Mouse (Mus musculus): ENCODE measurements around the gene Gm19684. TPM values are rescaled to one million over a fixed set of nuclear protein-coding genes. Genes with fewer than 3 reads are reported as not detected.
A peak's percentile ranks its signal among the peaks of the same experiment; 100 is the strongest.
"Not testable (repeated sequence)": the region's sequence is repeated elsewhere in the genome, so short reads cannot be mapped to it uniquely, and the experiment has no call there.

Gene Gm19684
- not detected in 2 replicates for polyA plus RNA-seq (2016; fragmentation: Nextera tagmentation; extraction: Ambion mirVana)

DNA sequence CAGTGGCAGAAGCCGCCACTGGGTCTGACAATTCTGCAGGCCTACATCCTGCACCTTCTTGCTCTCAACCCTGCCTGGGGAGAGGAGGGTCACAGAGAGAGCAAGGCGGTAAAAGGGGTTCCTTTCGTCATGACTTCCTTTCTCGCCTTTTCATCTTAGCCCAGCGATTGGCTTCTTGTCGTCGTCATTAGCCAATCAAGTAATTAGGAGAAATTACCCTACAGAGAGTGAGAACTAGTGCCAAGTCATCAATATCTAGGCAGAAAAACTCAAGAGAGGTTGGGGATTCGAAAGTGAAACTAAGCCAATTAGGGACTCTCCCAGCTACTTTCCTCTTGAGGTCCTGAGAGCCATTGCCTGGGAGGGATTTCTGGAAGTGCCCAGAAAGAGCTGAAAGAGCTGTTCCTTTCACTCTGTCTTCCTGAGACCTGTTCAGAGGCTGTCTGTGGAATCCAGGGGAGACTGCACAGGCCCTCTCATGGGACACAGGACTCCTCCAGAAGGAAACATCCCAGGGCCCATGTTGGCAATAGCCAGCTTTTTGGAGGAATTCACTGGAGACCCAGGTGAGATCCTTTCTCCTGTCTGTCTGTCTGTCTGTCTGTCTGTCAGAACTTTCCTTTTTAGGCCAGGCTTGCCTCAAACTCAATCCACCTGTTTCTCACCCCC, at the start of gene Gm19684:
Gene Gm19684, plus strand, starts transcription at position 327 of the 669 bp plus-strand sequence.
- not testable (repeated sequence) for H3K9ac ChIP-seq (replicated peaks); H3K27ac ChIP-seq; H3K9me3 ChIP-seq; H3K4me1 ChIP-seq (replicated peaks); ATAC-seq (ENCODE audit: insufficient number of reproducible peaks, insufficient read depth, low FRiP score, low TSS enrichment, low read depth); H3K36me3 ChIP-seq
- Histone ChIP-seq H3K4me2 (peak within 1 kb of the TSS; percentile 21; the same call in 1 of the 2 replicates), H3K27me3 (peaks cover 51% of the 10 kb centered on the region), H3K4me3 (replicated peaks) (0 out of 2 replicates have a peak within 1 kb of the TSS, but pooled peaks have one; percentile 4)
- WGBS = 3% methylated on average over 8 of the region's 8 CpGs

DNA sequence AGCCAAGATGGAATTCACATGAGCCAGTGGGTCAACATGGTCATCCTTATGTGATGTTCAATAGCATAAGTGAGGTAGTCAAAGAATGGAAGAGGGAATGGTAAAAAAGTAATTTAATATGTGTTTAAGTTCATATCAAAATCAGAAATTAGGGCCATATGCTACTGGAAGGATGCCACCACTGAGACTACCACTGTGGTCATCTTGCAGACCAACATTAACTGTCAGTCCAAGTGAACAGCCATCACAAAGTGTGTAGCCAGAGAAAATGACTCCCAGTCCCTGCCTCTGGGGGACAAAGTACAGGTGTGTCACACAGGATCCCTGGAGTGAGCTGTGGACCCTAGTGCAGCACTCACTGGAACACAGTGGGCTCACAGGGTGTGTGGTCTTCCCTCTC, 39.6 kb upstream of the Gm19684 start:
- H3K27me3 ChIP-seq = peaks cover 50% of the 10 kb centered on the region
- H3K36me3 ChIP-seq; H3K4me2 ChIP-seq; H3K4me1 ChIP-seq (replicated peaks); H3K9ac ChIP-seq (replicated peaks); H3K27ac ChIP-seq; H3K4me3 ChIP-seq (replicated peaks); ATAC-seq (ENCODE audit: insufficient number of reproducible peaks, insufficient read depth, low FRiP score, low TSS enrichment, low read depth); H3K9me3 ChIP-seq: not testable (repeated sequence)

DNA sequence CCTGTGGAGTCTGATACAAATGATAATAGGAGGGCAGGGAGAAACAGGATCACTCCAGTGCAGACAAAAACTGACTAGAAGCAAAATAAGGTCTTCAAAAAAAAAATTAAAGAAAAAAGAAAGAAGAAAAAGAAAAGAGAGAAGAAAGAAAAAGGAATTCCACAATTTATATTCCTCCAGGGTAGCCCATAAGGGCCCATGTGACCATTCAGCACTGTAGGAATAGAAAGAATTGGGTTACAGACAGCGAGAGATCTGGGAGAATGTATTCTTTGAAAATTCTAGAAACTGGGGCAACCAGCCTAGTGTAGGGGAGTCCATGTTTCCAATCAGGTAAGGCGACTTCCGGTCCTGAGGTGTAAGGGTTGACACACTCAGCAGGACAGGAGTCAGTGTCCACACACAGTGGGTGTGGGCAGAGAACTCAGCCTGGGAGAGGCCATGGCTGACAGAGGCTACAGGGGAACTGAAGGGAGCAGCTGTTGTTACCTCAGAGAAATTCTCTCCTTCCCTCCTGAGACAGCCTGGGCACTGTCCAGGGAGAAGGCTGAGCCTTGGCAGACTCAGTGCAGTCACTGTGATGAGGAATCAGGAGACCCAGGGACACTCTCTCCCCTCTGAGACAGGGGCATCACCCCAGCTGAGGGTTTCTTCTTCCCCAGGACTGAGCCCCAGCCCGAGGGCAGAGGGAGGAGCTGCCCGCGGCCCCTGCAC, 38.8 kb upstream of the Gm19684 start:
- H3K4me2 ChIP-seq = peak overlapping the region; percentile 94
- H3K27me3 ChIP-seq = peaks cover 50% of the 10 kb centered on the region
- WGBS = 25% methylated on average over 6 of the region's 6 CpGs
- not testable (repeated sequence) for ATAC-seq (ENCODE audit: insufficient number of reproducible peaks, insufficient read depth, low FRiP score, low TSS enrichment, low read depth); H3K9me3 ChIP-seq; H3K4me1 ChIP-seq (replicated peaks); H3K9ac ChIP-seq (replicated peaks); H3K27ac ChIP-seq; H3K36me3 ChIP-seq
- peak overlapping the region; percentile 52 for H3K4me3 ChIP-seq (replicated peaks)

DNA sequence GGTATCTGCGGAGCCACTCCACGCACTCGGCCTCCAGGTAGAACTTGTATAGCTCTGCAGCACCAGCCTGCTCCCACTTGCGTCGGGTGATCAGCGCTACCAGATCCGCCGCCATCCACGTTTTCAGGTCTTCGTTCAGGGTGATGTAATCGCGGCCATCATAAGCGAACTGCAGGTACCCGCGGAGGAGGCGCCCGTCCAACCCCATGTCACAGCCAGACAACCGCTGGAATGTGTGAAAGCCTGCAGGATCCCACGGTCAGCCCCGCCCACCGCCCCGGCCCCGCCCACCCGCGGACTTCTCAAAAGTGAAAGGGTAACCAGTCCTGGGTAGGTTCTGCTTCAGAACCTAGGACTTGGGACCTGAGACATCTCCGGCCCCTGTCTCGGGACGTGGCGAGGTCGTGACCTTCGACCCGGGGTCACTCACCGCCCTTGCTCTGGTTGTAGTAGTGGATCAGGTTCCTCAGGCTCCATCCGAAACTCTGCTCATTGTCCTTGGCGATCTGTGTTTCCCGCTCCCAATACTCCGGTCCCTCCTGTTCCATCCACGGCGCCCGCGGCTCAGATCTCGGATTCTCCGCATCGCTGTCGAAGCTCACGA, 38.1 kb upstream of the Gm19684 start:
- H3K4me1 ChIP-seq (replicated peaks) = peaks cover 4% of the 10 kb centered on the region; the same call in 1 of the 2 replicates
- H3K9ac ChIP-seq (replicated peaks) = peak overlapping the region; percentile 52
- H3K27me3 ChIP-seq = peaks cover 50% of the 10 kb centered on the region
- peak overlapping the region; percentile 94 for H3K4me2 ChIP-seq
- 1% methylated on average over 46 of the region's 46 CpGs for WGBS
- no peaks in the 10 kb centered on the region for H3K36me3 ChIP-seq
- peak overlapping the region; percentile 52 for H3K4me3 ChIP-seq (replicated peaks)
- no peak overlapping the region for H3K27ac ChIP-seq
- ATAC-seq (ENCODE audit: insufficient number of reproducible peaks, insufficient read depth, low FRiP score, low TSS enrichment, low read depth) = peak; percentile 81
- no peaks in the 10 kb centered on the region for H3K9me3 ChIP-seq

DNA sequence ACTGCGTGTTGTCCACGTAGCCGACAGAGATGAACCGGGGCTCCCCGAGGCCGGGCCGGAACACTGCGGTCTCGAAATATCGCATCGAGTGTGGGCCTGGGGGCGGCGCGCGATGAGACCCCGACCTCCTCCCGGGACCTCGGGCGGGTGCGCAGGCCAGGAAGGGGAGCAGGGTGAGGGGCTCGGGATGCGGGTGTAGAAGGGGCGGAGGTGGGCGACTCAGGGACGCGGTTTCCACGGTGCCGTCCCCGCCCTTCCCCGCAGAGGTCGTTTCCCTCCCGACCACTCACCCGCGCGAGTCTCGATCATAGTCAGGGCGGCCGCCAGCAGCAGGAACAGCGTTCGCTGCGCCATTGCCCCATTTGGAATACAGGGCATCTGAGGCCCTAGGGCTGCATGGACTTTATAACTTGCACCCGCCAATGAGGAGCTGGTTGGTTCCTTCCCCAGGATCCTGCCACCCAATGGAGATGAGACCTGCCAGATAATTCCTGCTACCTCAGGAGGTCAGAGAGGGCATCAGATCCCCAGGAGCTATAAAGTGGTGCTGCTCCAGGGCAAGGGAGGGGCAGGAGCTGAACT, 37.5 kb upstream of the Gm19684 start:
- Histone ChIP-seq H3K27ac (no peak overlapping the region), H3K9me3 (no peaks in the 10 kb centered on the region), H3K4me2 (peak overlapping the region; percentile 94), H3K4me3 (replicated peaks) (peak overlapping the region; percentile 52), H3K9ac (replicated peaks) (peak overlapping the region; percentile 52), H3K36me3 (no peaks in the 10 kb centered on the region), H3K4me1 (replicated peaks) (peaks cover 4% of the 10 kb centered on the region; the same call in 1 of the 2 replicates), H3K27me3 (peaks cover 50% of the 10 kb centered on the region)
- ATAC-seq (ENCODE audit: insufficient number of reproducible peaks, insufficient read depth, low FRiP score, low TSS enrichment, low read depth) = 0 out of 2 replicates have a peak, but pooled peaks have one; percentile 20
- 1% methylated on average over 42 of the region's 42 CpGs for WGBS

DNA sequence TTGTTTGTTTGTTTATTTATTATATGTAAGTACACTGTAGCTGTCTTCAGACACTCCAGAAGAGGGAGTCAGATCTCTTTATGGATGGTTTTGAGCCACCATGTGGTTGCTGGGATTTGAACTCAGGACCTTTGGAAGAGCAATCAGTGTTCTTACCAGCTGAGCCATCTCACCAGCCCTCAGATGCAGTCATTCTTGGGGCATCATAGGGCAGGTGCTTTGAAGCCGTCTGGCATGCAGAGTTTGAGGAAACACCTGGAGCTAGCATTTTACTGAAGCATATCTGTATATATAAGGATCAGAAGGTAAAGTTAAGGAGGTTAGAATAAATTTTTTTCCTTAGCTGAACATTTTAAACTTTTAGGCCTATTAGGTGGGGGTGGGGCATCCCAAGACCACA, 35.5 kb upstream of the Gm19684 start:
- ATAC-seq (ENCODE audit: insufficient number of reproducible peaks, insufficient read depth, low FRiP score, low TSS enrichment, low read depth); H3K9me3 ChIP-seq: not testable (repeated sequence)

DNA sequence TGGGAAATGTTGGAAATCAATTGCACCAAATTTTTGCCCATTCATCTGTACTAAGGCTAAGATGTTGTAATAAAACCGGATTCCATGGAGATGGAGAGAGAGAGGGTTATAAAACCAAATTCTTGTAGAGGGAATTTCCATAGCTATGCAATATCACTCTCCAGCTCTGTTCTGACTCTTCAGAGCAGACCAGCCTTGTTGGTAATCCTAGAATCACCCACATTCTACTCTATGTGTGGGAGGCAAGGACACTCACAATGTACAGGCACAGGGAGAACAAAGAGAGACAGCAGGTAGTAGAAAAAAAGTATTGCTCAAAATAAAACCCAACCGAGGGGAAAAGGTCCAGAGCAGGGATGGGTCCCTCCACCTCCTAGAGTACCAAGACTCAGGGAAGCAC, 29.5 kb upstream of the Gm19684 start:
- H3K4me3 ChIP-seq (replicated peaks); H3K27me3 ChIP-seq; H3K27ac ChIP-seq; H3K4me1 ChIP-seq (replicated peaks); H3K4me2 ChIP-seq; H3K9ac ChIP-seq (replicated peaks); H3K9me3 ChIP-seq; H3K36me3 ChIP-seq; ATAC-seq (ENCODE audit: insufficient number of reproducible peaks, insufficient read depth, low FRiP score, low TSS enrichment, low read depth): not testable (repeated sequence)
- WGBS = no CpG with 5 or more reads among the region's 2 CpGs

More for the DNA sequence above, 35.5 kb upstream of the Gm19684 start:
- not testable (repeated sequence) for H3K4me2 ChIP-seq; H3K4me1 ChIP-seq (replicated peaks); H3K4me3 ChIP-seq (replicated peaks); H3K9ac ChIP-seq (replicated peaks); H3K36me3 ChIP-seq; H3K27ac ChIP-seq
- peaks cover 47% of the 10 kb centered on the region for H3K27me3 ChIP-seq
- WGBS = 71% methylated on average over 1 of the region's 1 CpGs

DNA sequence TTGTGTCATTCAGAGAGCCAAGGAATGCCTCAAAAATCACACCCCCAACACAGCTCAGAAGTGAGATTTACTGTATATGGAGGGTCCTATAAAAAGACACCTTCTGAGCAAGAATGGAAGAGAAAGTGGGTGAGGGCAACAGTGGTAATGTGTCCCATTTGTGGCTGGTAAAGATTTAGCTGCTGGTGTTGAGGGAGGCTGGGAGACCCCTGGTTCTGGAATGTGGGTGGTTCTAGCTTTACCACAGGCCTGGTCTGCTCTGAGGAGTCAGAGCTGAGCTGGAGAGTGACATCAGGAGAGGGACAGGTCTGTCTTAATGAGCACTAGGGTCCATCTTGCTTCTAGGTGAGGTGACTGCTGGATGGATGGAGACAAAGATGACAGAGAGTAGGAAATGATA, 29.0 kb upstream of the Gm19684 start:
- not testable (repeated sequence) for H3K4me2 ChIP-seq; ATAC-seq (ENCODE audit: insufficient number of reproducible peaks, insufficient read depth, low FRiP score, low TSS enrichment, low read depth); H3K27me3 ChIP-seq; H3K4me1 ChIP-seq (replicated peaks); H3K9ac ChIP-seq (replicated peaks); H3K4me3 ChIP-seq (replicated peaks); H3K9me3 ChIP-seq; H3K27ac ChIP-seq; H3K36me3 ChIP-seq

DNA sequence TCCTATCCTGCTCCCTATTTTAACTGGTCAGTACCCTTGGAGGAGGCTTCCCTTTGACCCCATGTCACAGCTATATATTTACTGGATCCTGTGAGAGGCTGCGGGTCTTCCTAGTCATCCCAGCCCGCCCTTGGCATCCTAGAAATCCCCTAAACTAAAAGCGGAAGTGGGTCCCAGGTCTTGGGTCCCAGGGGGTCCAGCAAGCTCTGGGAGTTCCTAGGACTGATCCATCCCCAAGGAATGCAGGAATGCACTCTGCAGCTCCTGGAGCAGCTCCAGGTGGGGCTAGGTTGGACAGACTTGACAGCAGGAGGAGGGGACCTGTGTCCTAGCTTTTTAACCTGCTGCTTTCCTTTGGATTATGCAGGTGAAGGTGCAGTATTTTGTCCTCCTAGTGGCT, 27.5 kb upstream of the Gm19684 start:
- H3K9ac ChIP-seq (replicated peaks) = no peak overlapping the region
- ATAC-seq (ENCODE audit: insufficient number of reproducible peaks, insufficient read depth, low FRiP score, low TSS enrichment, low read depth) = no peak
- WGBS = 22% methylated on average over 3 of the region's 3 CpGs
- no peak overlapping the region for H3K4me2 ChIP-seq
- H3K27ac ChIP-seq = no peak overlapping the region
- H3K36me3 ChIP-seq = no peaks in the 10 kb centered on the region
- H3K4me1 ChIP-seq (replicated peaks) = no peaks in the 10 kb centered on the region
- no peak overlapping the region for H3K4me3 ChIP-seq (replicated peaks)
- no peaks in the 10 kb centered on the region for H3K9me3 ChIP-seq
- peaks cover 9% of the 10 kb centered on the region for H3K27me3 ChIP-seq

DNA sequence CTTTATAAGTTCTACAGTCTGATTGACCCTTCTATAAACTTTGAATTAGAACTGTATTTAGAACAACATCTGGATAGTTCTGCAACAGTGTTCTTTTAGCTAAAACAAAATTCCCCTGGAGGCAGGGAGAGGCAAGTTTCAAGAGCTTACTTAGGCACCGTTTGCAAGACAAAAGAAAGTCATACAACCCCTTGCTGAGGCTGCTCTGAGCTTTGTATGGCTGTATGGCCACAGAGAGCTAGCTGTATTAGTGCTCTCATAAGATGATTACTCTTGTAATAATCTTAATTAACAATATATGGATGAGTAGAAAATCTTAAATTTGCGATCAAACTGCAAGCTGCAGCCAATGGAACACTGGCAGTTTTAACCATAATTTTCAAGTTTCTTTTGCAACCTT, 21.9 kb upstream of the Gm19684 start:
- not testable (repeated sequence) for H3K4me2 ChIP-seq; ATAC-seq (ENCODE audit: insufficient number of reproducible peaks, insufficient read depth, low FRiP score, low TSS enrichment, low read depth); H3K9ac ChIP-seq (replicated peaks); H3K36me3 ChIP-seq; H3K27ac ChIP-seq; H3K9me3 ChIP-seq; H3K4me3 ChIP-seq (replicated peaks); H3K27me3 ChIP-seq; H3K4me1 ChIP-seq (replicated peaks)
- 66% methylated on average over 2 of the region's 2 CpGs for WGBS

DNA sequence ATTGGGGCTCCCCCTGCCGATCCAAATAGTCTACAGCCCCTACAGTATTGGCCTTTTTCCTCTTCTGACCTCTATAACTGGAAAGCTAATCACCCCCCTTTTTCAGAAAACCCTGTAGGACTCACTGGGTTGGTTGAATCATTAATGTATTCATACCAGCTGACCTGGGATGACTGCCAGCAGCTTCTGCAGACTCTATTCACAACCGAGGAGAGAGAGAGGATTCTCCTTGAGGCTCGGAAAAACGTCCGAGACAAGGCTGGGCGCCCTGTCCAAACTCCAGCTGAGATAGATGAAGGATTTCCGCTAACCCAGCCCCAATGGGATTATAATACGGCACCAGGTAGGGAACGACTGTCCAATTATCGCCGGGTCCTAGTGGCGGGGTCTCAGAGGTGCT, 19.4 kb upstream of the Gm19684 start:
- not testable (repeated sequence) for H3K36me3 ChIP-seq; H3K4me1 ChIP-seq (replicated peaks); H3K4me3 ChIP-seq (replicated peaks); H3K4me2 ChIP-seq; H3K27me3 ChIP-seq; H3K9me3 ChIP-seq; H3K27ac ChIP-seq; H3K9ac ChIP-seq (replicated peaks); ATAC-seq (ENCODE audit: insufficient number of reproducible peaks, insufficient read depth, low FRiP score, low TSS enrichment, low read depth)
- WGBS = 91% methylated on average over 12 of the region's 12 CpGs

Measured in limb, embryonic 12.5 days (tissue).